Mouse (Mus musculus): Measurements from ENCODE around the gene Pfn3.

- TF ChIP-seq CTCF (IDR thresholded peaks at IDR 0.05; ENCODE audit: control insufficient read depth, insufficient read depth, low read length) (no peak), POLR2A (IDR thresholded peaks at IDR 0.05; ENCODE audit: borderline replicate concordance, control insufficient read depth, low read depth, low read length) (no peak)
Observed at GRCm38 (mm10) chr13:55412643-55413307, 2.3 kb downstream of the Pfn3 start.

Data from bone marrow, adult 2 months (tissue).